Mouse (Mus musculus) spleen, adult 2 months (tissue): ENCODE data around the gene Tmem37. TPM values are rescaled to one million over a fixed set of nuclear protein-coding genes. Genes with fewer than 3 reads are reported as not detected.

Experiments
- DNase-seq, 2 experiments: peaks; one replicate each; pipeline versions ENCODE4 v3.0.0 to v3.0.0-alpha.2; 2012 to 2021; ENCODE audit warnings: low spot score in 2 of 2, low read depth in 1 of 2
- H3K27ac ChIP-seq: fragments of 200-500 bp; 2 replicates; pipeline ENCODE4 v1.5.1; 2012; ENCODE audit warnings: low read length, inconsistent platforms; ENCODE audit not compliant: insufficient read depth
- H3K27me3 ChIP-seq: fragments of 200-500 bp; 2 replicates; pipeline ENCODE4 v1.6.1; 2012; ENCODE audit warnings: mild to moderate bottlenecking, moderate library complexity, low read length, inconsistent platforms; ENCODE audit not compliant: control insufficient read depth, insufficient read depth
- H3K36me3 ChIP-seq: fragments of 200-500 bp; 2 replicates; pipeline ENCODE4 v1.6.1; 2012; ENCODE audit warnings: mild to moderate bottlenecking, low read length, inconsistent platforms; ENCODE audit not compliant: control insufficient read depth, insufficient read depth
- H3K4me1 ChIP-seq: fragments of 200-500 bp; 2 replicates; pipeline ENCODE4 v1.6.1; 2011; ENCODE audit warnings: inconsistent platforms; ENCODE audit not compliant: control insufficient read depth, insufficient read depth, insufficient read length
- H3K4me3 ChIP-seq: fragments of 200-500 bp; 2 replicates; pipeline ENCODE4 v1.5.1; 2011; ENCODE audit warnings: mild to moderate bottlenecking, inconsistent platforms; ENCODE audit not compliant: insufficient read depth, insufficient read length; ENCODE audit errors: extremely low read depth
- CTCF ChIP-seq: fragments of 200-500 bp; IDR thresholded peaks from 2 replicates; pipeline ENCODE4 v1.5.1; 2011; ENCODE audit warnings: mild to moderate bottlenecking, inconsistent platforms; ENCODE audit not compliant: insufficient read depth, insufficient read length, insufficient replicate concordance; ENCODE audit errors: extremely low read depth
- POLR2A ChIP-seq: fragments of 200-500 bp; IDR thresholded peaks from 2 replicates; pipeline ENCODE4 v1.6.1; 2011; ENCODE audit warnings: low read depth, low read length, inconsistent platforms
- WGBS: fragments of 180-500 bp; shearing (Covaris S2); methylation state at CpG from one replicate; pipeline ENCODE4 v1.1.7; 2018; 5-methylcytosine and 5-hydroxymethylcytosine counted together
- polyA plus RNA-seq: library from polyadenylated mRNA; depleted of rRNA; stranded (reverse); fragments of >200 nt; gene quantifications from 2 replicates; pipeline ENCODE4 v1.2.3, GENCODE M21; 2012; rRNA removed

Gene Tmem37
- polyA plus RNA-seq: 17.3 and 20.8 TPM in 2 replicates

- DNase-seq: peak in 1 of 2 experiments; percentile 26
- Histone ChIP-seq H3K27me3 (peaks cover 4% of the 10 kb centered on the region; the same call in 1 of the 2 replicates), H3K27ac (peak within 1 kb of the TSS; percentile 41; the same call in 1 of the 2 replicates), H3K4me1 (peaks cover 4% of the 10 kb centered on the region), H3K36me3 (no peaks in the 10 kb centered on the region), H3K4me3 (peak within 1 kb of the TSS; percentile 42)
- TF ChIP-seq POLR2A (no peak), CTCF (no peak)
- 8% methylated on average over 40 of the region's 40 CpGs for WGBS
These were observed at the start of gene Tmem37 for GRCm38 (mm10) chr1:120073519-120074306. TSS of gene Tmem37 (minus strand) at chr1:120074074.

GRCm38 (mm10) chr1:120122634-120123383, 48.9 kb upstream of the Tmem37 start:
- Histone ChIP-seq H3K36me3 (no peaks in the 10 kb centered on the region), H3K27ac (0 out of 2 replicates have a peak overlapping the region, but pooled peaks have one; percentile 3), H3K4me3 (no peak overlapping the region), H3K4me1 (peaks cover 8% of the 10 kb centered on the region; the same call in 1 of the 2 replicates), H3K27me3 (no peaks in the 10 kb centered on the region)
- TF ChIP-seq POLR2A (no peak), CTCF (no peak)
- DNase-seq: no peak
- WGBS: 66% methylated on average over 8 of the region's 8 CpGs

DNA sequence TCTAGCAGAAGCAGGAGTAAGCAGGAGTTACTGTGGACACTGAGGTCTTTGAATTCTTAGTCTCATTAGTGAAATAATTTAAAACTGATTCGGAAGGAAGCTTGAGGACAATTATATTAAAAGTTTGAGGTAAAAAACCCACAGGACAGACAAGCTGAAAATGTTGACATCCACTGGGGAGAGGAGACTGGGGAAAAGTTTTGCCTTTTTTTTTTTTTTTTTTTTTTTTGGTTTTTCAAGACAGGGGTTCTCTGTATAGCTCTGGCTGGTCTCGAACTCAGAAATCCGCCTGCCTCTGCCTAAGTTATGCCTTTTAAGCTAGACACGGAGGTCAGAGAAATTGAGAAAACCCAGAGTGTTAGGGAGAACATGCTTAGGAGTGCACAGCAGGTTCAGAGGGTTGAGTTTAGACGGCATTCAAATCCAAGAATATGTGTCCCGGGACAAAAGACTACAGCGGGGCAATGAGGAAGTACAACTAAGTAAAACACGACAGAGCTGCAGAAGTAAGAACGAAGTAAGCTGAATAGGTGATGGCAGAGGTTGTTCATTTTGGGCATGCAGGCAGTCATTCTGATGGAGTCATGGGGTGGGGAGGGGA, 48.2 kb upstream of the Tmem37 start:
- peak overlapping the region; percentile 87; the same call in 1 of the 2 replicates for H3K4me3 ChIP-seq
- H3K4me1 ChIP-seq: peaks cover 8% of the 10 kb centered on the region; the same call in 1 of the 2 replicates
- H3K36me3 ChIP-seq: no peaks in the 10 kb centered on the region
- WGBS: 50% methylated on average over 9 of the region's 9 CpGs
- no peak for DNase-seq
- H3K27ac ChIP-seq: peak overlapping the region; percentile 87; the same call in 1 of the 2 replicates
- TF ChIP-seq POLR2A: no peak
- no peak for TF ChIP-seq CTCF
- H3K27me3 ChIP-seq: no peaks in the 10 kb centered on the region

DNA sequence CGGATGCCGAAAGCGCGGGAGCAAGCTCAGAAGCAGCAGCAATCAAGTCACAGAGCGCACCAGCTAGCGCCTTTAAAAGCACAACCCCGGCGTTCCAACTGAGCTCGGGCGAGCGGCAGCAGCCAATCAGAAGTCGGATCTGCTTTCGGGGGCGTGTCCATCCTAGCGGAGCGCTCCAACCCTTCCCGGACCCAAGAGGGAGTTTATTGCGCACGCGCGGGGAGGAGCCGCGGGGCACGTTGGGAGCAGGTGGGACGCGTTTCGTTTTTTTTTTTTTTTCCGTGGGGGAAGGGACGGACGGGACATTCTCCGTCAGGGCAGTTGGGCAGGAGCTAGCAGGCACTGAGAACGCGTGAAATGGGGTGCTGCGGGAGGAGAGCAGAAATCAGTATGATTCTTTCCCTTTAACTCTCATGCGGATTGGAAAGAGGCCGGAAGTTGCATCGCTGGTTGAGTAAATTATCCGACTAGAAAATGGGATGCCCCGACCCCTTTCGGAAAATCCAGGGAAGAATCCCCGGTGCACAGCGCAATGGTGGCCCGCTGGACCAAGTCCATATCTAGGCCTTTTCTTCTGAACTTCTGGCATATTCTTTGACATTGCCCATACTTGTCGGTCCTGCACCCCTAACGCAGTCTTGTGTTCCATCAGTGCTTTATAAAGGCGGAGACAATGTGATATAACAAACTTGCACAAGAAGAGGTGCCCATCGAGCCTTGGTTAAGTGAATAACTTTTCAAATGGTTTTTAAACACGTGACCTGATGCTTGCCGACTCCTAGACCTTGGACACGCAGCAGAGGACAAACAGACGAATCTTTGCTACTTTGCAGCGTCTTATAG, 47.3 kb upstream of the Tmem37 start, which contains the start of the genes Dbi and 3110009E18Rik:
Dbi (minus strand) TSS at position 110 of the 843 bp plus-strand sequence.
3110009E18Rik (plus strand) TSS at position 219 of the 843 bp plus-strand sequence.
- peak; percentile 88 to 97 for DNase-seq
- H3K4me3 ChIP-seq: peak within 1 kb of the TSS; percentile 87
- WGBS: under 1% methylated on average over 52 of the region's 52 CpGs

DNA sequence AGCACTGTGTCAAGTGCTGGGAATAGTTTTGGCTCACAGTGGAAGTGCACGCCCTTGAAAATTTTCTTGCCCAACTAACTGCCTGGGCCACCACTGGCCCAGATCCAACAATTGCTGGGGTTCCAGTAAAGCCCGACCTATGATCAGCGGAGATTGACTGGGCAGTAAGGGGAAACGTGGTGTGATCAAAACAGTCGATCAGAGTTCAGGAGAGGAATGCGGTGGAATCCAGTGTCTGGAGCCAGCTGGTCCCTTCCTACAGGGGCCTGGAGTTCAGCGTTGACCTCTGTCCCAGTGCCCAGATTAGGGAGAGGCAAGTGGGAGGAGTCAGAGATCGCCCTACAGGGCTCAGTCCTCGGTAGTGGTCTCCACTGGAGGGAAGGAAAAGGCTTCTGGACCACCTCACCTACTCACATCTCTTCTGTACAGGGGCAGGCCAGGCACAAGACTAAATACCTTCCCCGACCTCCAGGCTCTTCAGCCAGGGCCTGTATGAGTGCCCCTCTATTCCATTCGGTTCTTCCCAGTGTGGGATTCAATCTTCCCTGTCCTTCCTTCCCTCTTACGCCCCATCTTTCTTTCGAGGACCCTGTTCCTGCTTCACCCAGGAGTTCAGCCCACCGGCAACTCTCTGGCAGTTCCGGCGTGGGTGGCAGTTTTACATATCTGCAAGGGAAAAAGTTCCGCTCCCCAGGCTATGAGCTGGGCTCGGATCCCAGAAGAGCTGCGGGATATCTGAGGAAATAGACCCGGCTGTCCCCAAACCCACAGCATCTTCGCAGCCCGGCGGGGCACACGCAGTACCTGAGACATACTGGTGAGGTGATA, 46.5 kb upstream of the Tmem37 start:
- peaks cover 7% of the 10 kb centered on the region for H3K36me3 ChIP-seq
- WGBS: 11% methylated on average over 24 of the region's 24 CpGs

More for the DNA sequence above, 47.3 kb upstream of the Tmem37 start, which contains the start of the genes Dbi and 3110009E18Rik:
- Histone ChIP-seq H3K27me3 (no peaks in the 10 kb centered on the region), H3K4me1 (peaks cover 8% of the 10 kb centered on the region; the same call in 1 of the 2 replicates), H3K27ac (peak within 1 kb of the TSS; percentile 87), H3K36me3 (no peaks in the 10 kb centered on the region)
- TF ChIP-seq POLR2A (peak; percentile 34), CTCF (no peak)

More for the DNA sequence above, 46.5 kb upstream of the Tmem37 start:
- TF ChIP-seq POLR2A (no peak; the same call in 1 of the 2 replicates), CTCF (no peak)
- Histone ChIP-seq H3K4me3 (peak overlapping the region; percentile 87), H3K4me1 (peaks cover 8% of the 10 kb centered on the region; the same call in 1 of the 2 replicates), H3K27ac (peak overlapping the region; percentile 84), H3K27me3 (no peaks in the 10 kb centered on the region)
- DNase-seq: no peak
